ENCODE assay signal across 9 mouse cellular contexts in the genomic region with DNA sequence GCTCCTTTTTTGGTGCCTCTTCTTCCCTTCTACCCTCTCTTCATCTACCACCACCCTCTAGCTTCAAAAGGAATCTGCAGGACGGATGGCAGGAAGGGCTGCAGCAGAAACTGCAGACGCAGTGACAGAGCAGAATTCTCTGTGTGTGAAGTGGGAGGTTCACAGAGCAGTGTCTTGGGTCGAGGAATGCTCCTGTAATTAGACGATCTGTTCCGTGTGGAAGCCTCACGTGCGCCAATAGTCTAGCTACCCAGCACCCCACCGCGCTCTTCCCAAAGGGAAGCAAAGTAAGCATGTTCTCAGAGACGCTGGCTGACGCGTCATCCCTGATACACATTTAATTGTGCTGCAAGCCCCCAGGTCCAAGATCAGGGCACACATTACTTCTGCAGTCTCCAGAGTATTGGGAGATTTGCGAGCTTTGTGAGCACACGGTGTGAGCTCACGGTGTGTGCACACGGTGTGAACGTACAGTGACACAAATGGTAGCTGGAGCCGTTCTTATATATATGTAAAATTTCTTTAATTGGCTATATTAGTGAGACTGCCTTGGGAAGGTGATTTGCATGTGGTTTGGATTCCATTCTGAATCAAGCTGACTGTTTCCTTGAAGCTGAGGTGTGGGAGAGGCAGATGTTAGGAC. TPM values are rescaled to one million over a fixed set of nuclear protein-coding genes. Genes with fewer than 3 reads are reported as not detected.
DNase-seq lines count a peak whose midpoint lies in the region; ATAC-seq and TF ChIP-seq lines count a peak whose summit lies in the region.
"Had no signal": no experiment of that assay in that cellular context is flagged by ENCODE, and none has a peak within 500 bp of the region (broad histone marks: within the 10 kb centered on the region; RNA-seq: fewer than 3 reads in every experiment).

No protein-coding gene starts in this region.

- H3K9me3 ChIP-seq in kidney, postnatal 0 days (replicated peaks; ENCODE audit: low read length), result no peaks in the 10 kb centered on the region
- no peaks in the 10 kb centered on the region for H3K9me3 ChIP-seq in embryonic facial prominence, embryonic 15.5 days (replicated peaks)
- H3K9me3 ChIP-seq in hindbrain, embryonic 11.5 days (ENCODE audit: control insufficient read depth, low read length), result no peaks in the 10 kb centered on the region
- no peaks in the 10 kb centered on the region for H3K9me3 ChIP-seq in midbrain, embryonic 13.5 days
- H3K9me3 ChIP-seq: embryonic facial prominence, embryonic 13.5 days had no signal

- no peak for ATAC-seq in kidney, postnatal 0 days (replicated peaks; ENCODE audit: low FRiP score, low read depth)
- no peak for ATAC-seq in embryonic facial prominence, embryonic 15.5 days (ENCODE audit: insufficient number of reproducible peaks, low FRiP score, low TSS enrichment, low read depth)
- no peak for ATAC-seq in hindbrain, embryonic 11.5 days (ENCODE audit: low FRiP score)
- ATAC-seq in midbrain, embryonic 13.5 days, result peak; percentile 75

- no peaks in the 10 kb centered on the region for H3K27me3 ChIP-seq in kidney, postnatal 0 days (ENCODE audit: insufficient read depth, low read length)
- no peaks in the 10 kb centered on the region for H3K27me3 ChIP-seq in embryonic facial prominence, embryonic 15.5 days
- no peaks in the 10 kb centered on the region for H3K27me3 ChIP-seq in hindbrain, embryonic 11.5 days (ENCODE audit: control insufficient read depth, insufficient read depth, low read length)
- H3K27me3 ChIP-seq in midbrain, embryonic 13.5 days, result no peaks in the 10 kb centered on the region
- H3K27me3 ChIP-seq: embryonic facial prominence, embryonic 13.5 days had no signal

- H3K4me3 ChIP-seq in kidney, postnatal 0 days (replicated peaks; ENCODE audit: low read depth, low read length), result no peak overlapping the region
- no peak overlapping the region for H3K4me3 ChIP-seq in embryonic facial prominence, embryonic 15.5 days (replicated peaks)
- no peak overlapping the region for H3K4me3 ChIP-seq in hindbrain, embryonic 11.5 days (ENCODE audit: low read depth, low read length)
- H3K4me3 ChIP-seq in midbrain, embryonic 13.5 days (replicated peaks), result no peak overlapping the region
- H3K4me3 ChIP-seq: embryonic facial prominence, embryonic 13.5 days had no signal

- H3K27ac ChIP-seq in kidney, postnatal 0 days, result 0 out of 2 replicates have a peak overlapping the region, but pooled peaks have one; percentile 19
- peak overlapping the region; percentile 31; the same call in 1 of the 2 replicates for H3K27ac ChIP-seq in embryonic facial prominence, embryonic 15.5 days (replicated peaks)
- peak overlapping the region; percentile 12; the same call in 1 of the 2 replicates for H3K27ac ChIP-seq in hindbrain, embryonic 11.5 days (ENCODE audit: low read depth, low read length)
- peak overlapping the region; percentile 65 for H3K27ac ChIP-seq in midbrain, embryonic 13.5 days
- H3K27ac ChIP-seq: embryonic facial prominence, embryonic 13.5 days had no signal

- no peak for DNase-seq in kidney, postnatal 0 days (ENCODE audit: low spot score)
- DNase-seq in kidney, postnatal 10 days, result no peak
- DNase-seq in hindbrain, embryonic 11.5 days (ENCODE audit: low spot score), result no peak
- DNase-seq in lung, postnatal 25 days (ENCODE audit: low spot score), result no peak
- DNase-seq in spleen, postnatal 4 days (ENCODE audit: low spot score in 2 of 2), result no peak
- DNase-seq in adrenal gland, postnatal 4 days (ENCODE audit: low spot score in 2 of 2), result no peak

- peaks cover 30% of the 10 kb centered on the region for H3K36me3 ChIP-seq in kidney, postnatal 0 days (ENCODE audit: insufficient read depth, low read length)
- H3K36me3 ChIP-seq in embryonic facial prominence, embryonic 15.5 days, result peaks cover 48% of the 10 kb centered on the region
- H3K36me3 ChIP-seq in hindbrain, embryonic 11.5 days (ENCODE audit: control insufficient read depth, insufficient read depth, low read length), result no peaks in the 10 kb centered on the region
- H3K36me3 ChIP-seq in midbrain, embryonic 13.5 days, result peaks cover 8% of the 10 kb centered on the region; the same call in 1 of the 2 replicates

- H3K9ac ChIP-seq in kidney, postnatal 0 days (ENCODE audit: low read depth, low read length), result no peak overlapping the region
- H3K9ac ChIP-seq in embryonic facial prominence, embryonic 15.5 days, result no peak overlapping the region
- H3K9ac ChIP-seq in hindbrain, embryonic 11.5 days (ENCODE audit: low read depth, low read length), result no peak overlapping the region
- peak overlapping the region; percentile 42 for H3K9ac ChIP-seq in midbrain, embryonic 13.5 days (replicated peaks)
- H3K9ac ChIP-seq: embryonic facial prominence, embryonic 13.5 days had no signal

- TF ChIP-seq CTCF in kidney, postnatal 0 days (IDR thresholded peaks at IDR 0.05; ENCODE audit: low read depth), result no peak

- no peak overlapping the region for H3K4me2 ChIP-seq in kidney, postnatal 0 days (ENCODE audit: low read length)
- H3K4me2 ChIP-seq in embryonic facial prominence, embryonic 15.5 days (replicated peaks), result no peak overlapping the region
- H3K4me2 ChIP-seq in hindbrain, embryonic 11.5 days (replicated peaks; ENCODE audit: low read depth, low read length), result no peak overlapping the region
- peak overlapping the region; percentile 17 for H3K4me2 ChIP-seq in midbrain, embryonic 13.5 days (replicated peaks)
- H3K4me2 ChIP-seq: embryonic facial prominence, embryonic 13.5 days had no signal

- WGBS in kidney, postnatal 0 days, result 60% methylated on average over 18 of the region's 18 CpGs
- 69% methylated on average over 18 of the region's 18 CpGs for whole genome bisulfite sequencing in embryonic facial prominence, embryonic 15.5 days
- 83% methylated on average over 18 of the region's 18 CpGs for WGBS in hindbrain, embryonic 11.5 days
- WGBS in midbrain, embryonic 13.5 days, result 60% methylated on average over 18 of the region's 18 CpGs

- peaks cover 21% of the 10 kb centered on the region for H3K4me1 ChIP-seq in kidney, postnatal 0 days (replicated peaks; ENCODE audit: insufficient read depth, low read length)
- H3K4me1 ChIP-seq in embryonic facial prominence, embryonic 15.5 days, result peaks cover 30% of the 10 kb centered on the region; the same call in 1 of the 2 replicates
- no peaks in the 10 kb centered on the region; the same call in 1 of the 2 replicates for H3K4me1 ChIP-seq in hindbrain, embryonic 11.5 days (replicated peaks; ENCODE audit: control insufficient read depth, insufficient read depth, low read length)
- peaks cover 28% of the 10 kb centered on the region for H3K4me1 ChIP-seq in midbrain, embryonic 13.5 days (replicated peaks)

RNA-seq across cellular contexts. Expression of gene Cd164l2, which starts 35.0 kb away (rescaled TPM):
- polyA plus RNA-seq in kidney, postnatal 0 days (2015; fragmentation: Nextera tagmentation; extraction: Ambion mirVana), result 19.1 and 19.6 TPM in 2 replicates
- 8.8 and 9.3 TPM in 2 replicates for polyA plus RNA-seq in embryonic facial prominence, embryonic 15.5 days (2015; fragmentation: Nextera tagmentation; extraction: Ambion mirVana)
- polyA plus RNA-seq in hindbrain, embryonic 11.5 days (2014; fragmentation: Nextera tagmentation; extraction: Ambion mirVana), result 0.91 and 0.93 TPM in 2 replicates
- 0.67 and 1.3 TPM in 2 replicates for polyA plus RNA-seq in midbrain, embryonic 13.5 days (2015; fragmentation: Nextera tagmentation; extraction: Ambion mirVana)
- 1 to 10 TPM; 2.3 to 5.2 TPM for total RNA-seq in adrenal gland, postnatal 4 days (2021)

RNA-seq across cellular contexts. Expression of gene Gpr3, which starts 35.5 kb away (rescaled TPM):
- 0.11 and 0.54 TPM in 2 replicates for polyA plus RNA-seq in kidney, postnatal 0 days (2015; fragmentation: Nextera tagmentation; extraction: Ambion mirVana)
- 0.07 and 0.24 TPM in 2 replicates for polyA plus RNA-seq in embryonic facial prominence, embryonic 15.5 days (2015; fragmentation: Nextera tagmentation; extraction: Ambion mirVana)
- polyA plus RNA-seq in hindbrain, embryonic 11.5 days (2014; fragmentation: Nextera tagmentation; extraction: Ambion mirVana), result 0.19 and 0.50 TPM in 2 replicates
- polyA plus RNA-seq in midbrain, embryonic 13.5 days (2015; fragmentation: Nextera tagmentation; extraction: Ambion mirVana), result 0.22 and 0.67 TPM in 2 replicates
- under 1 TPM in 1 of 2 experiments, not detected in 1; 0.31 TPM for total RNA-seq in adrenal gland, postnatal 4 days (2021)

RNA-seq across cellular contexts. Expression of gene Wasf2, which starts 46.6 kb away (rescaled TPM):
- polyA plus RNA-seq in kidney, postnatal 0 days (2015; fragmentation: Nextera tagmentation; extraction: Ambion mirVana), result 98.8 and 113 TPM in 2 replicates
- 116 and 118 TPM in 2 replicates for polyA plus RNA-seq in embryonic facial prominence, embryonic 15.5 days (2015; fragmentation: Nextera tagmentation; extraction: Ambion mirVana)
- 34.6 and 58.4 TPM in 2 replicates for polyA plus RNA-seq in hindbrain, embryonic 11.5 days (2014; fragmentation: Nextera tagmentation; extraction: Ambion mirVana)
- polyA plus RNA-seq in midbrain, embryonic 13.5 days (2015; fragmentation: Nextera tagmentation; extraction: Ambion mirVana), result 28.8 and 34.2 TPM in 2 replicates
- 100 to 1,000 TPM; 155 to 157 TPM for total RNA-seq in adrenal gland, postnatal 4 days (2021)

Comparison
In these comparisons a context has a peak if more than half of its experiments do, and no peak if none do; other contexts are left out.
1. H3K27ac ChIP-seq: peak in every context shown above with its lines; median percentile 65 in midbrain, embryonic 13.5 days; 31 in embryonic facial prominence, embryonic 15.5 days; 19 in kidney, postnatal 0 days; 12 in hindbrain, embryonic 11.5 days.